Mouse (Mus musculus): ENCODE measurements at regions not wholly inside any gene's neighbourhood (a gene's known extent, or its start where the extent isn't known, plus 50 kb on each side); places are given as distances from the start of the nearest gene placed in this dataset.

DNA sequence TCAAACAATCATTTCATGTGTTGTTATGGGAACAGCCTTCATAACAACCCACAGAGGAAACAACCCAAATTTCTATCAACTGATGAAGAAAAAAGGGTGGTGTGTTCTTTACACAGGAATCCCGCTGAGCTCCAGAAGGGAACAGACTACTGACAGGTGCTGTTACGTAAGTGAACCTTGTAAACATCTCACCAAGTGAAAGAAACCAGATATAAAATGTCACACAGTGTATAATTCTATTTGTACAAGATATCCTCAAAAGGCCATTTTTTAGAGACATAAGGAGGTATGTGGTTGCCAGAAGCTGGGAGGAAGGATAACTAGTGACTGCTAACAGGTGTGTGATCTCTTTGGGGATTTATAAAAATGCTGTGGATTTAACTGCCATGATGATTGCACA, 119.9 kb downstream of the Plod2 start:
- no peaks in the 10 kb centered on the region for H3K27me3 ChIP-seq (ENCODE audit: control insufficient read depth, insufficient read depth, low read length)
- H3K4me2 ChIP-seq (ENCODE audit: low read length): no peak overlapping the region
- no peaks in the 10 kb centered on the region for H3K4me1 ChIP-seq (ENCODE audit: control insufficient read depth in 2 of 2, insufficient read depth in 2 of 2, low read length in 2 of 2)
- no peak overlapping the region for H3K27ac ChIP-seq (replicated peaks in 1 of 2; ENCODE audit: control insufficient read depth in 1 of 2, insufficient read depth in 1 of 2, low read depth in 2 of 2, low read length in 2 of 2)
- H3K36me3 ChIP-seq (ENCODE audit: control insufficient read depth, insufficient read depth, low read length): no peaks in the 10 kb centered on the region
- WGBS: 62% methylated on average over 2 of the region's 2 CpGs
- H3K4me3 ChIP-seq (ENCODE audit: control insufficient read depth in 1 of 2, insufficient read depth in 1 of 2, low read depth in 1 of 2, low read length in 2 of 2): no peak overlapping the region
- H3K9ac ChIP-seq (ENCODE audit: low read length): no peak overlapping the region
- ATAC-seq (ENCODE audit: insufficient number of reproducible peaks, insufficient read depth, low FRiP score, low read depth): no peak
- H3K9me3 ChIP-seq (ENCODE audit: control insufficient read depth, low read length): no peaks in the 10 kb centered on the region

DNA sequence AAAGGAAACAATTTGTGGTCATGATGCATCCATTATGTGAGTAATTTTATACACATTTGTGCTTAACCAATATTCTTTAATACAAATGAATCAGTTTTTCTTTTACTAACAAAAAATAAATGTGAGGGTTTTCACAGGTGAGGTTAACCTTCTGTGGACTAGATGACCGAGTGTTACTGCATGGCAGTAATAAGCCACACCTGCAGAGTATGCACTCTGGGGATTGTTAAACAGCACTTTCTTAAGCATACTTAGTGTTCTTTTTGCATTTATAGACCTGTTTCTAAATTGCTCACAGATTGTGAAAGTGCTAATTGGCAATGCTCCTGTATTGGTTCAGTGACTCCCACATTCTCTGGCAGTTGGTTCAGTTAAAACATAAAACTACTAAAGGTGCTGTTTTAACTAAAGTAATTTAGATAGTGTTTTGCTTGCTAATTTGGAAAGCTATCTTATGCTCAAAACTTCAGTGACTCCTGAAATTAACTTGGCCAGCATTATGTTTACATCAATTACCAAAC, 125.4 kb downstream of the Plod2 start:
- H3K4me2 ChIP-seq (ENCODE audit: low read length): no peak overlapping the region
- no peaks in the 10 kb centered on the region for H3K4me1 ChIP-seq (ENCODE audit: control insufficient read depth in 2 of 2, insufficient read depth in 2 of 2, low read length in 2 of 2)
- no peak overlapping the region for H3K9ac ChIP-seq (ENCODE audit: low read length)
- no peaks in the 10 kb centered on the region for H3K27me3 ChIP-seq (ENCODE audit: control insufficient read depth, insufficient read depth, low read length)
- 83% methylated on average over 1 of the region's 1 CpGs for WGBS
- H3K27ac ChIP-seq (replicated peaks in 1 of 2; ENCODE audit: control insufficient read depth in 1 of 2, insufficient read depth in 1 of 2, low read depth in 2 of 2, low read length in 2 of 2): no peak overlapping the region
- ATAC-seq (ENCODE audit: insufficient number of reproducible peaks, insufficient read depth, low FRiP score, low read depth): no peak
- H3K4me3 ChIP-seq (ENCODE audit: control insufficient read depth in 1 of 2, insufficient read depth in 1 of 2, low read depth in 1 of 2, low read length in 2 of 2): no peak overlapping the region
- H3K36me3 ChIP-seq (ENCODE audit: control insufficient read depth, insufficient read depth, low read length): no peaks in the 10 kb centered on the region
- H3K9me3 ChIP-seq (ENCODE audit: control insufficient read depth, low read length): no peaks in the 10 kb centered on the region

DNA sequence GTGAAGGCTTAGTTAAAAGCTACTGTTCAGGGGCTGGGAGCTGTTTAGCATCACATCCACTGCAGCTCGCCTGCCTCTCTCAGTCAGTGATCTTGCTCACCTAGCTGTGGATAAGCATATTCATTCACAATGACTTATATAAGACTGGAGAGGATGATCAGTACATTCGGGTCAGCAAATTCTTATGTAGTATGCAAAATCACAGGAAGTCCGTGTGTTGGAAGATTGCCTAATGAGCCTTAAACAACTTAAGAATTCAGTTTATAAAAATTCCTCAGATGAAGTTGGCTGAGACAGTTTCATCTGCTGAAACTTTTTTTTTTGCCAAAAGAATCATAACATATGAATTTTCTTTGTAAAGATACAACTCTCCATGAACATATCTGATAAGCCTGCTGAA, 129.9 kb downstream of the Plod2 start:
- Histone ChIP-seq H3K4me2 (ENCODE audit: low read length) (no peak overlapping the region), H3K27ac (replicated peaks in 1 of 2; ENCODE audit: control insufficient read depth in 1 of 2, insufficient read depth in 1 of 2, low read depth in 2 of 2, low read length in 2 of 2) (no peak overlapping the region), H3K4me3 (ENCODE audit: control insufficient read depth in 1 of 2, insufficient read depth in 1 of 2, low read depth in 1 of 2, low read length in 2 of 2) (no peak overlapping the region), H3K9ac (ENCODE audit: low read length) (no peak overlapping the region), H3K27me3 (ENCODE audit: control insufficient read depth, insufficient read depth, low read length) (no peaks in the 10 kb centered on the region), H3K9me3 (ENCODE audit: control insufficient read depth, low read length) (no peaks in the 10 kb centered on the region), H3K4me1 (ENCODE audit: control insufficient read depth in 2 of 2, insufficient read depth in 2 of 2, low read length in 2 of 2) (no peaks in the 10 kb centered on the region), H3K36me3 (ENCODE audit: control insufficient read depth, insufficient read depth, low read length) (no peaks in the 10 kb centered on the region)
- WGBS: 58% methylated on average over 3 of the region's 3 CpGs
- ATAC-seq (ENCODE audit: insufficient number of reproducible peaks, insufficient read depth, low FRiP score, low read depth): no peak

DNA sequence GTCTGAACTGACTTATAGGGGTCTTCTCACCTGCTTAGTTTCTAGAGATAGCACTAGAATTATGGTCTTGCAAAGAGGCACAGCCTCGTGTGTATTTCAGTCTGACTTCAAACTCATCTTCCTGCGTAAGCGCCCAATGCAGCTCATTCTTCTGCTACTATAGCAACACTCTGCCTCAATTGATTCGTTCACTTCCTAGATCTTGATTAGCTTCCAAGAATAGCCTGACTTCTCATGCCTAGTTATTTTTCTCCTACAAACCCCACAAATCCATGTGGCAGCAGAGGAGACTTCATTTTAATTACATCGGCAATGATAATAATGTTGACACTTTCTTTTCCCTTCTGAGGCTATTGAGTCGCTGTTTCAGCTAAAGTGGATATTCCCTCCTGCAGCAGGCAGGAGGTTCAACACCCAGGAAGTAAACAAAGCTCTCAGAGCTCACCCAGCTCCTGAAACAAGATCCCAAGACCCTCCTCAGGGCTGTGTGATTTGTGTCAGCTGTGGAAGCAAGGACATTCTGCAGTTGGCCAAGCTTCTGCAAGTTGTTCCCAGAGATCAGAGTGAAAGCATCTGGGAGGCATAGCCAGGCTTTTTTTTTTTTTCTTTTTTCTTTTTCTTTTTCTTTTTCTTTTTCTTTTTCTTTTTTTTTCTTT, 152.5 kb downstream of the Plod2 start:
- no peak overlapping the region for H3K4me2 ChIP-seq (ENCODE audit: low read length)
- no peak overlapping the region for H3K27ac ChIP-seq (replicated peaks in 1 of 2; ENCODE audit: control insufficient read depth in 1 of 2, insufficient read depth in 1 of 2, low read depth in 2 of 2, low read length in 2 of 2)
- ATAC-seq (ENCODE audit: insufficient number of reproducible peaks, insufficient read depth, low FRiP score, low read depth): no peak
- no peaks in the 10 kb centered on the region for H3K36me3 ChIP-seq (ENCODE audit: control insufficient read depth, insufficient read depth, low read length)
- H3K9ac ChIP-seq (ENCODE audit: low read length): no peak overlapping the region
- no peaks in the 10 kb centered on the region for H3K9me3 ChIP-seq (ENCODE audit: control insufficient read depth, low read length)
- 47% methylated on average over 6 of the region's 6 CpGs for WGBS
- H3K4me3 ChIP-seq (ENCODE audit: control insufficient read depth in 1 of 2, insufficient read depth in 1 of 2, low read depth in 1 of 2, low read length in 2 of 2): no peak overlapping the region
- H3K4me1 ChIP-seq (ENCODE audit: control insufficient read depth in 2 of 2, insufficient read depth in 2 of 2, low read length in 2 of 2): no peaks in the 10 kb centered on the region
- no peaks in the 10 kb centered on the region for H3K27me3 ChIP-seq (ENCODE audit: control insufficient read depth, insufficient read depth, low read length)

DNA sequence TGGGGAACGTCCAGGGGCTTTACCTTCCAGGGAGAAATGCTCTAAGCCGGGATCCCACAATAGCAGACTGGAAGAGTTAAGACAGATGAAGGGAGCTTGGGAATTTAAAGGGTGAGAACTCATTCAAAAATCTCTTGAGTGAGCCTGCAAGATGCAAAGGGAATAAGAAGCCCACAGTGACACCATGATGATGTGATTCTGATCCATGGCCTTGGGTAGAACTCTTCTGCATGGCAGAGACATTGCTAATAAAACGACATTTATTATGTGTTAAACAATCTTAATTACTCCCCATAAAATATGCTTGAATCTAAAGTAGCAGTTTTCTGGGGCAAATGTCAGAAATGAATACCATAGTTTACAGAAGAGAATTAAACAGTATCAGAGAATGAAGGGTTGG, 155.9 kb downstream of the Plod2 start:
- no peak overlapping the region for H3K9ac ChIP-seq (ENCODE audit: low read length)
- ATAC-seq (ENCODE audit: insufficient number of reproducible peaks, insufficient read depth, low FRiP score, low read depth): no peak

DNA sequence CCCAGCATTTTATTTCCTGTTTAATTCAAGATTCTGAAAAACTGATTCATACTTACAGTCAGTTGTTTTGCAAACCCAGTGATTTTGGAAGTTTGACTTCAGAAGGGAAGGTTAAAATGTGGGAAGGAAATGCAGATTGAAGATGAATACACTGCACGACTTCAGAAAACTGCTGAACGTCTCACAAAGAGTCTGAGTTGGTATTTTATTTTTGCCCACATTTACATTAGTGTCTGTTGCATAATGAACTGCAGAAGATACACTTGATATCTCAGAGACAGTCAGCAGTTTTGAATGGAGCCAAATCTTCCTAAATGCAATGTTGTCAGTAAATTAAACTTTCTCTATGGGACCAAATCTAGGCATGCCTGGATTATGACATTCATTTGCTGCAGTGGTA, 162.7 kb downstream of the Plod2 start:
- no peak overlapping the region for H3K27ac ChIP-seq (replicated peaks in 1 of 2; ENCODE audit: control insufficient read depth in 1 of 2, insufficient read depth in 1 of 2, low read depth in 2 of 2, low read length in 2 of 2)
- no peaks in the 10 kb centered on the region for H3K36me3 ChIP-seq (ENCODE audit: control insufficient read depth, insufficient read depth, low read length)
- H3K27me3 ChIP-seq (ENCODE audit: control insufficient read depth, insufficient read depth, low read length): no peaks in the 10 kb centered on the region
- H3K4me1 ChIP-seq (ENCODE audit: control insufficient read depth in 2 of 2, insufficient read depth in 2 of 2, low read length in 2 of 2): no peaks in the 10 kb centered on the region
- 75% methylated on average over 2 of the region's 2 CpGs for WGBS
- H3K4me3 ChIP-seq (ENCODE audit: control insufficient read depth in 1 of 2, insufficient read depth in 1 of 2, low read depth in 1 of 2, low read length in 2 of 2): no peak overlapping the region
- H3K4me2 ChIP-seq (ENCODE audit: low read length): no peak overlapping the region
- no peak overlapping the region for H3K9ac ChIP-seq (ENCODE audit: low read length)
- H3K9me3 ChIP-seq (ENCODE audit: control insufficient read depth, low read length): no peaks in the 10 kb centered on the region
- ATAC-seq (ENCODE audit: insufficient number of reproducible peaks, insufficient read depth, low FRiP score, low read depth): no peak

More for the DNA sequence above, 155.9 kb downstream of the Plod2 start:
- Histone ChIP-seq H3K4me2 (ENCODE audit: low read length) (no peak overlapping the region), H3K4me1 (ENCODE audit: control insufficient read depth in 2 of 2, insufficient read depth in 2 of 2, low read length in 2 of 2) (no peaks in the 10 kb centered on the region), H3K9me3 (ENCODE audit: control insufficient read depth, low read length) (no peaks in the 10 kb centered on the region), H3K27me3 (ENCODE audit: control insufficient read depth, insufficient read depth, low read length) (no peaks in the 10 kb centered on the region), H3K4me3 (ENCODE audit: control insufficient read depth in 1 of 2, insufficient read depth in 1 of 2, low read depth in 1 of 2, low read length in 2 of 2) (no peak overlapping the region), H3K36me3 (ENCODE audit: control insufficient read depth, insufficient read depth, low read length) (no peaks in the 10 kb centered on the region), H3K27ac (replicated peaks in 1 of 2; ENCODE audit: control insufficient read depth in 1 of 2, insufficient read depth in 1 of 2, low read depth in 2 of 2, low read length in 2 of 2) (no peak overlapping the region)
- 62% methylated on average over 3 of the region's 3 CpGs for WGBS

DNA sequence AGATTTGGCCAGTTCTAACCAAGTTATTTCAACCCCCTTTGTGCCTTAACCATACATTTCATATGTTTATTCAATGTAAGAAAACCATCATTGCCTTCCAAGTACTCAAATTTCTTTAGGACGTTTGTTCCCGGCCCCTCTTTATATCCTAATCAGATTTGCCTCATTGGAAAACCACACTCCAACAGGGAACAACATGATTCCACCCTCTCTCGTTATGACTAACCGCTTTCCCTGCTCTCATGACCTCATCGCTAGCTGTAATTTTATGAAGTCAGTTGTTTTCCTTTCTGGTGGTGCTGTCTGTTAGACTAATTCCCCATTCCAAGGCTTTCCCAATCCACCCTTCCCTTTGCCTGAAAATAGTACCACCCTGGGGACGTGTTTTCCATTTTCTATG, 165.0 kb downstream of the Plod2 start:
- 75% methylated on average over 6 of the region's 6 CpGs for WGBS
- Histone ChIP-seq H3K36me3 (ENCODE audit: control insufficient read depth, insufficient read depth, low read length) (no peaks in the 10 kb centered on the region), H3K9me3 (ENCODE audit: control insufficient read depth, low read length) (no peaks in the 10 kb centered on the region), H3K4me1 (ENCODE audit: control insufficient read depth in 2 of 2, insufficient read depth in 2 of 2, low read length in 2 of 2) (no peaks in the 10 kb centered on the region), H3K9ac (ENCODE audit: low read length) (no peak overlapping the region), H3K27me3 (ENCODE audit: control insufficient read depth, insufficient read depth, low read length) (no peaks in the 10 kb centered on the region), H3K4me2 (ENCODE audit: low read length) (no peak overlapping the region), H3K27ac (replicated peaks in 1 of 2; ENCODE audit: control insufficient read depth in 1 of 2, insufficient read depth in 1 of 2, low read depth in 2 of 2, low read length in 2 of 2) (no peak overlapping the region), H3K4me3 (ENCODE audit: control insufficient read depth in 1 of 2, insufficient read depth in 1 of 2, low read depth in 1 of 2, low read length in 2 of 2) (no peak overlapping the region)
- no peak for ATAC-seq (ENCODE audit: insufficient number of reproducible peaks, insufficient read depth, low FRiP score, low read depth)

DNA sequence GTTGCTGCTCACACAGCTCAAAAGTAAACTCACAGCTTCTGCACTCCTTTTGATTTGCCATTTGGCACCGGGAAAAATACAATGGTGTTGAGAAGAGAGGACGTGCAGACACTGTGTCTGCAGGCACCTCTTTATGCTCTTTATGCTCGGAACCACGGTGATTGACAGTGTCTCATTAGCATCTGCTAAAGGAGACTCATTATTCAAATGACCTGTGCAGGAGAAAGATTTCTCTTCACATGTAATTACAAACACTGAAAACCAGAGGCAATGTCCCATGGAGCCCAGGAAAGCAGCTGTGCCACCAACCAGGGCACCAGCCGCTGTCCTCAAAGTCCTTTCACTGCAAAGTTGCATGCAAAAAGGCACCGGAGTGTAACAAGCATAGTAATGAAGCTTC, 175.2 kb downstream of the Plod2 start:
- no peaks in the 10 kb centered on the region for H3K9me3 ChIP-seq (ENCODE audit: control insufficient read depth, low read length)
- ATAC-seq (ENCODE audit: insufficient number of reproducible peaks, insufficient read depth, low FRiP score, low read depth): no peak
- H3K36me3 ChIP-seq (ENCODE audit: control insufficient read depth, insufficient read depth, low read length): no peaks in the 10 kb centered on the region
- no peak overlapping the region for H3K4me2 ChIP-seq (ENCODE audit: low read length)
- no peak overlapping the region for H3K27ac ChIP-seq (replicated peaks in 1 of 2; ENCODE audit: control insufficient read depth in 1 of 2, insufficient read depth in 1 of 2, low read depth in 2 of 2, low read length in 2 of 2)
- WGBS: 78% methylated on average over 6 of the region's 6 CpGs
- peaks cover 0 to 2% of the 10 kb centered on the region in 2 experiments; a peak in 1 of 4 replicates for H3K4me1 ChIP-seq (ENCODE audit: control insufficient read depth in 2 of 2, insufficient read depth in 2 of 2, low read length in 2 of 2)
- H3K9ac ChIP-seq (ENCODE audit: low read length): no peak overlapping the region
- no peaks in the 10 kb centered on the region for H3K27me3 ChIP-seq (ENCODE audit: control insufficient read depth, insufficient read depth, low read length)
- H3K4me3 ChIP-seq (ENCODE audit: control insufficient read depth in 1 of 2, insufficient read depth in 1 of 2, low read depth in 1 of 2, low read length in 2 of 2): no peak overlapping the region

All from heart, embryonic 14.5 days (tissue).